Mouse (Mus musculus): Measurements from ENCODE around the gene Pacsin3. TPM values are rescaled to one million over a fixed set of nuclear protein-coding genes. Genes with fewer than 3 reads are reported as not detected.

The Pacsin3 gene
- total and polyA plus RNA-seq, 2 experiments from 2014 or later = 59.9 to 128 TPM

GRCm38 (mm10) chr2:91278749-91279371, 23.1 kb downstream of the Pacsin3 start:
- Histone ChIP-seq H3K4me1 (ENCODE audit: control insufficient read depth, insufficient read depth) (no peaks in the 10 kb centered on the region), H3K4me3 (ENCODE audit: low read depth, low read length) (no peak overlapping the region), H3K27me3 (ENCODE audit: control insufficient read depth, insufficient read depth, low read length) (no peaks in the 10 kb centered on the region), H3K9me3 (replicated peaks; ENCODE audit: control insufficient read depth, low read length) (no peaks in the 10 kb centered on the region), H3K9ac (replicated peaks; ENCODE audit: low read depth, low read length) (no peak overlapping the region), H3K4me2 (ENCODE audit: low read depth, low read length) (no peak overlapping the region), H3K36me3 (replicated peaks; ENCODE audit: control insufficient read depth, insufficient read depth, low read length) (peaks cover 34% of the 10 kb centered on the region), H3K27ac (ENCODE audit: low read depth) (no peak overlapping the region)
- DNase-seq (ENCODE audit: low spot score) (no peak), ATAC-seq (ENCODE audit: insufficient read depth, low read depth) (peak; percentile 43)
- TF ChIP-seq CTCF (IDR thresholded peaks at IDR 0.05; ENCODE audit: low read depth) = peak; percentile 73
- no peak for TF ChIP-seq EP300 (IDR thresholded peaks at IDR 0.05; ENCODE audit: low read depth)
- WGBS = 26% methylated on average over 10 of the region's 10 CpGs

- H3K27ac ChIP-seq (ENCODE audit: low read depth) = no peak overlapping the region
- TF ChIP-seq EP300 (IDR thresholded peaks at IDR 0.05; ENCODE audit: low read depth) (no peak), CTCF (IDR thresholded peaks at IDR 0.05; ENCODE audit: low read depth) (no peak)
- no peak overlapping the region for H3K4me3 ChIP-seq (ENCODE audit: low read depth, low read length)
- no peak for DNase-seq (ENCODE audit: low spot score)
- no peaks in the 10 kb centered on the region for H3K4me1 ChIP-seq (ENCODE audit: control insufficient read depth, insufficient read depth)
- H3K9me3 ChIP-seq (replicated peaks; ENCODE audit: control insufficient read depth, low read length) = no peaks in the 10 kb centered on the region
- no peak overlapping the region for H3K9ac ChIP-seq (replicated peaks; ENCODE audit: low read depth, low read length)
- no peaks in the 10 kb centered on the region for H3K27me3 ChIP-seq (ENCODE audit: control insufficient read depth, insufficient read depth, low read length)
- WGBS = 80% methylated on average over 2 of the region's 2 CpGs
- no peak overlapping the region for H3K4me2 ChIP-seq (ENCODE audit: low read depth, low read length)
- peaks cover 29% of the 10 kb centered on the region for H3K36me3 ChIP-seq (replicated peaks; ENCODE audit: control insufficient read depth, insufficient read depth, low read length)
- ATAC-seq (ENCODE audit: insufficient read depth, low read depth) = no peak
Observed at GRCm38 (mm10) chr2:91279372-91279755, 23.6 kb downstream of the Pacsin3 start.

- no peaks in the 10 kb centered on the region for H3K27me3 ChIP-seq (ENCODE audit: control insufficient read depth, insufficient read depth, low read length)
- DNase-seq (ENCODE audit: low spot score) (no peak), ATAC-seq (ENCODE audit: insufficient read depth, low read depth) (peak; percentile 57)
- H3K4me1 ChIP-seq (ENCODE audit: control insufficient read depth, insufficient read depth) = no peaks in the 10 kb centered on the region
- H3K27ac ChIP-seq (ENCODE audit: low read depth) = no peak overlapping the region
- H3K9me3 ChIP-seq (replicated peaks; ENCODE audit: control insufficient read depth, low read length) = no peaks in the 10 kb centered on the region
- TF ChIP-seq EP300 (IDR thresholded peaks at IDR 0.05; ENCODE audit: low read depth) (no peak), CTCF (IDR thresholded peaks at IDR 0.05; ENCODE audit: low read depth) (no peak)
- 51% methylated on average over 5 of the region's 5 CpGs for WGBS
- H3K36me3 ChIP-seq (replicated peaks; ENCODE audit: control insufficient read depth, insufficient read depth, low read length) = peaks cover 9% of the 10 kb centered on the region
- H3K4me2 ChIP-seq (ENCODE audit: low read depth, low read length) = no peak overlapping the region
- H3K4me3 ChIP-seq (ENCODE audit: low read depth, low read length) = no peak overlapping the region
- H3K9ac ChIP-seq (replicated peaks; ENCODE audit: low read depth, low read length) = no peak overlapping the region
Observed at GRCm38 (mm10) chr2:91281366-91281765, 25.6 kb downstream of the Pacsin3 start.

GRCm38 (mm10) chr2:91283972-91284371, 28.2 kb downstream of the Pacsin3 start:
- Histone ChIP-seq H3K4me3 (ENCODE audit: low read depth, low read length) (no peak overlapping the region), H3K4me2 (ENCODE audit: low read depth, low read length) (no peak overlapping the region), H3K36me3 (replicated peaks; ENCODE audit: control insufficient read depth, insufficient read depth, low read length) (no peaks in the 10 kb centered on the region), H3K9me3 (replicated peaks; ENCODE audit: control insufficient read depth, low read length) (no peaks in the 10 kb centered on the region), H3K27ac (ENCODE audit: low read depth) (no peak overlapping the region), H3K9ac (replicated peaks; ENCODE audit: low read depth, low read length) (no peak overlapping the region), H3K4me1 (ENCODE audit: control insufficient read depth, insufficient read depth) (no peaks in the 10 kb centered on the region), H3K27me3 (ENCODE audit: control insufficient read depth, insufficient read depth, low read length) (no peaks in the 10 kb centered on the region)
- ATAC-seq (ENCODE audit: insufficient read depth, low read depth) (no peak), DNase-seq (ENCODE audit: low spot score) (no peak)
- 68% methylated on average over 3 of the region's 3 CpGs for WGBS
- TF ChIP-seq CTCF (IDR thresholded peaks at IDR 0.05; ENCODE audit: low read depth) = no peak
- no peak for TF ChIP-seq EP300 (IDR thresholded peaks at IDR 0.05; ENCODE audit: low read depth)

GRCm38 (mm10) chr2:91284375-91285199, 28.8 kb downstream of the Pacsin3 start:
- Histone ChIP-seq H3K36me3 (replicated peaks; ENCODE audit: control insufficient read depth, insufficient read depth, low read length) (no peaks in the 10 kb centered on the region), H3K4me1 (ENCODE audit: control insufficient read depth, insufficient read depth) (no peaks in the 10 kb centered on the region), H3K27me3 (ENCODE audit: control insufficient read depth, insufficient read depth, low read length) (no peaks in the 10 kb centered on the region), H3K9ac (replicated peaks; ENCODE audit: low read depth, low read length) (no peak overlapping the region), H3K27ac (ENCODE audit: low read depth) (no peak overlapping the region), H3K9me3 (replicated peaks; ENCODE audit: control insufficient read depth, low read length) (no peaks in the 10 kb centered on the region), H3K4me3 (ENCODE audit: low read depth, low read length) (no peak overlapping the region), H3K4me2 (ENCODE audit: low read depth, low read length) (no peak overlapping the region)
- no peak for DNase-seq (ENCODE audit: low spot score)
- TF ChIP-seq EP300 (IDR thresholded peaks at IDR 0.05; ENCODE audit: low read depth) (no peak), CTCF (IDR thresholded peaks at IDR 0.05; ENCODE audit: low read depth) (no peak)
- 49% methylated on average over 13 of the region's 13 CpGs for WGBS
- ATAC-seq (ENCODE audit: insufficient read depth, low read depth) = no peak
